Mouse (Mus musculus): ENCODE results near the gene Mctp1. TPM values are rescaled to one million over a fixed set of nuclear protein-coding genes. Genes with fewer than 3 reads are reported as not detected.

The Mctp1 gene
- polyA plus RNA-seq, 1 experiment = not detected

DNA sequence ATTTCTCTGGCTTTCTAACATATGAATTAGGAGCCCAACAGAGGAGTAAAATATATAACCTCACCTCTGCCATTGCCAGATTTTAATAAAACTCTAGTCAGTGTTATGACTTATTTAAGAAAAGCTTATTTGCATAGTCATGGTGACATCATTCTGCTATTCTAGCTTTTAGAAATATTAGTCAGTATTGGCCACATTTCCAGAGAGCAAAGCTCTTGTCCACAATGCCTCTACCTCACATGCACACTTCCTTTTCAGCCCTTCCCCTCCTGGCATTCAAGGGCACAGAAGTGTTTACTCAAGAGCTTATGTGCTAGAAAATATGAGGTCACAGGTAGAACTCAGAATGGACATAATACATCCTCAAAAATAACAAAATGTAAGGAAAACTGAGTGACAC lies 206.9 kb downstream of the Mctp1 start:
- H3K36me3 ChIP-seq (ENCODE audit: control insufficient read depth, insufficient read depth, low read length, poor library complexity, severe bottlenecking) = no peaks in the 10 kb centered on the region
- TF ChIP-seq POLR2A (IDR thresholded peaks at IDR 0.05; ENCODE audit: insufficient read depth, low read length) (no peak), CTCF (IDR thresholded peaks at IDR 0.05; ENCODE audit: low read depth, low read length) (no peak), EP300 (IDR thresholded peaks at IDR 0.05; ENCODE audit: insufficient read depth, low read depth, low read length) (no peak)
- H3K9me3 ChIP-seq (replicated peaks; ENCODE audit: control insufficient read depth, insufficient read depth, low read length, poor library complexity, severe bottlenecking) = no peaks in the 10 kb centered on the region
- H3K27me3 ChIP-seq (ENCODE audit: control insufficient read depth, insufficient read depth, low read length, poor library complexity, severe bottlenecking) = no peaks in the 10 kb centered on the region
- no peak overlapping the region for H3K27ac ChIP-seq (ENCODE audit: insufficient read depth, low read length)
- no peak overlapping the region for H3K9ac ChIP-seq (ENCODE audit: low read depth, poor library complexity, severe bottlenecking)
- H3K4me3 ChIP-seq (ENCODE audit: low read depth, low read length) = no peak overlapping the region
- no peaks in the 10 kb centered on the region for H3K4me1 ChIP-seq (ENCODE audit: control insufficient read depth, insufficient read depth, low read length)

GRCm38 (mm10) chr13:76591692-76592091 lies 207.4 kb downstream of the Mctp1 start:
- no peak overlapping the region for H3K27ac ChIP-seq (ENCODE audit: insufficient read depth, low read length)
- no peaks in the 10 kb centered on the region for H3K36me3 ChIP-seq (ENCODE audit: control insufficient read depth, insufficient read depth, low read length, poor library complexity, severe bottlenecking)
- no peaks in the 10 kb centered on the region for H3K27me3 ChIP-seq (ENCODE audit: control insufficient read depth, insufficient read depth, low read length, poor library complexity, severe bottlenecking)
- TF ChIP-seq EP300 (IDR thresholded peaks at IDR 0.05; ENCODE audit: insufficient read depth, low read depth, low read length) = no peak
- H3K9ac ChIP-seq (ENCODE audit: low read depth, poor library complexity, severe bottlenecking) = no peak overlapping the region
- H3K9me3 ChIP-seq (replicated peaks; ENCODE audit: control insufficient read depth, insufficient read depth, low read length, poor library complexity, severe bottlenecking) = no peaks in the 10 kb centered on the region
- H3K4me1 ChIP-seq (ENCODE audit: control insufficient read depth, insufficient read depth, low read length) = no peaks in the 10 kb centered on the region
- no peak overlapping the region for H3K4me3 ChIP-seq (ENCODE audit: low read depth, low read length)

DNA sequence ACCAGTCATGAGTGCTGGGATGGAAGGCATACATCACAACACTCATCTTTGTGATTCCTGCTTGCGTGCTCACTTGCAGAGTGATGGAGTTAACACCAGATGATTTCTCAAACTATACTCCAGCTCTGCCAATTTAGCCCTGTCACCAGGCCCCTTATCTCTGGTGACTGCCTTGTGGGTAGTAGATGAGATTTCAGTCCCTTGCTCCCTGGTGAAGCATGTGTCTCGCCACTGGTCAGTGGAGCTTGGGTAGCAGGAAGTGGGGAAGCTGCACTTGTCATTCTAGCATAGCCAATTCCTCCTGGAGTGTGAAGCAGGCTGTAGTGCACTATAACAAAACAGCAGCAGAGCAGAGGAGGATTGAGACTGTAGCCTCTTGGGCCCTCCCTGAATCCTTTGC lies 208.6 kb downstream of the Mctp1 start:
- no peak overlapping the region for H3K27ac ChIP-seq (ENCODE audit: insufficient read depth, low read length)
- no peak overlapping the region for H3K9ac ChIP-seq (ENCODE audit: low read depth, poor library complexity, severe bottlenecking)
- no peaks in the 10 kb centered on the region for H3K36me3 ChIP-seq (ENCODE audit: control insufficient read depth, insufficient read depth, low read length, poor library complexity, severe bottlenecking)
- TF ChIP-seq CTCF (IDR thresholded peaks at IDR 0.05; ENCODE audit: low read depth, low read length) (no peak), EP300 (IDR thresholded peaks at IDR 0.05; ENCODE audit: insufficient read depth, low read depth, low read length) (no peak), POLR2A (IDR thresholded peaks at IDR 0.05; ENCODE audit: insufficient read depth, low read length) (no peak)
- H3K4me3 ChIP-seq (ENCODE audit: low read depth, low read length) = no peak overlapping the region
- no peaks in the 10 kb centered on the region for H3K9me3 ChIP-seq (replicated peaks; ENCODE audit: control insufficient read depth, insufficient read depth, low read length, poor library complexity, severe bottlenecking)
- no peaks in the 10 kb centered on the region for H3K4me1 ChIP-seq (ENCODE audit: control insufficient read depth, insufficient read depth, low read length)
- no peaks in the 10 kb centered on the region for H3K27me3 ChIP-seq (ENCODE audit: control insufficient read depth, insufficient read depth, low read length, poor library complexity, severe bottlenecking)

GRCm38 (mm10) chr13:76597005-76597404 lies 212.7 kb downstream of the Mctp1 start:
- Histone ChIP-seq H3K36me3 (ENCODE audit: control insufficient read depth, insufficient read depth, low read length, poor library complexity, severe bottlenecking) (no peaks in the 10 kb centered on the region), H3K27me3 (ENCODE audit: control insufficient read depth, insufficient read depth, low read length, poor library complexity, severe bottlenecking) (no peaks in the 10 kb centered on the region), H3K9ac (ENCODE audit: low read depth, poor library complexity, severe bottlenecking) (no peak overlapping the region), H3K27ac (ENCODE audit: insufficient read depth, low read length) (no peak overlapping the region), H3K9me3 (replicated peaks; ENCODE audit: control insufficient read depth, insufficient read depth, low read length, poor library complexity, severe bottlenecking) (no peaks in the 10 kb centered on the region), H3K4me1 (ENCODE audit: control insufficient read depth, insufficient read depth, low read length) (no peaks in the 10 kb centered on the region), H3K4me3 (ENCODE audit: low read depth, low read length) (no peak overlapping the region)
- TF ChIP-seq POLR2A (IDR thresholded peaks at IDR 0.05; ENCODE audit: insufficient read depth, low read length) (no peak), EP300 (IDR thresholded peaks at IDR 0.05; ENCODE audit: insufficient read depth, low read depth, low read length) (no peak), CTCF (IDR thresholded peaks at IDR 0.05; ENCODE audit: low read depth, low read length) (no peak)

DNA sequence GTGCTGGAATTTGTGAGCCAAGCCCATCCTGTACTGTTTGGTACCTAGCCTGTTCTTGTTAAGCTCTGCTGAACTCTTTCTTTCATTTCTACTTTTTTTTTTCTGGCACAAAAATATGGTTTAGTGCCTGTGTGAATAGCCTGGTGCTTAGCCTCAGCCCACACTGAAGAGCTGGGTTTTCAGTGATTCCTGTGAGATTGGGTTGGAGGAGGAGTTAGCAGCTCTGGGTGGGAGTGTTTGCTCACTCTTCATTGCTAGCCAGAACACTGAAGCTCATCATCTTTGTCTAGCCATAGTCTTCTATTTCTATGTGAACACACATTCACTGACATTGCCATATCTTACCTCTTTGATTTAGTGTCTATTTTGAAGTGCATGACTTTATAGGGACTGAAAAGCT lies 225.1 kb downstream of the Mctp1 start:
- no peaks in the 10 kb centered on the region for H3K9me3 ChIP-seq (replicated peaks; ENCODE audit: control insufficient read depth, insufficient read depth, low read length, poor library complexity, severe bottlenecking)
- H3K27me3 ChIP-seq (ENCODE audit: control insufficient read depth, insufficient read depth, low read length, poor library complexity, severe bottlenecking) = no peaks in the 10 kb centered on the region
- H3K36me3 ChIP-seq (ENCODE audit: control insufficient read depth, insufficient read depth, low read length, poor library complexity, severe bottlenecking) = no peaks in the 10 kb centered on the region
- TF ChIP-seq CTCF (IDR thresholded peaks at IDR 0.05; ENCODE audit: low read depth, low read length) (no peak), POLR2A (IDR thresholded peaks at IDR 0.05; ENCODE audit: insufficient read depth, low read length) (no peak), EP300 (IDR thresholded peaks at IDR 0.05; ENCODE audit: insufficient read depth, low read depth, low read length) (no peak)
- H3K27ac ChIP-seq (ENCODE audit: insufficient read depth, low read length) = no peak overlapping the region
- no peaks in the 10 kb centered on the region for H3K4me1 ChIP-seq (ENCODE audit: control insufficient read depth, insufficient read depth, low read length)
- H3K4me3 ChIP-seq (ENCODE audit: low read depth, low read length) = no peak overlapping the region
- no peak overlapping the region for H3K9ac ChIP-seq (ENCODE audit: low read depth, poor library complexity, severe bottlenecking)

DNA sequence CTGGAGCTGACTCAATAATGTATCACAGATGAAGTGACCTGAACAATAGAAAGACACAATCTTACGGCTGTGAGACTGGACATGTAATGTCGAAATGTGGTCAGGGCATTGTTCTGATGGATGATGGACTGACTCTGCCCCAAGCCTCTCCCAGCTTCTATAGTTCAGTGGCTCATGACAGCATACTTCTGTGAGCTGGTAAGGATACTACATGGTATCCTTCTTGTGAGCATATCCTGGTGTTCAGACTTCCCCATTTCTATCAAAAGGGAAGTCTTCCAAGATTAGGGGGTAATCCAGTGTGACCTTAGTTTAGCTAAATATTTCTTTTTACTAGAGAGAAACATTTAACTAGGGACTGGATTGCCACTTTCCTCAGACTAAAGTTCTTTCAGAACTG lies 227.2 kb downstream of the Mctp1 start:
- Histone ChIP-seq H3K9ac (ENCODE audit: low read depth, poor library complexity, severe bottlenecking) (no peak overlapping the region), H3K4me3 (ENCODE audit: low read depth, low read length) (no peak overlapping the region)
- TF ChIP-seq POLR2A (IDR thresholded peaks at IDR 0.05; ENCODE audit: insufficient read depth, low read length) = no peak
- no peak for TF ChIP-seq CTCF (IDR thresholded peaks at IDR 0.05; ENCODE audit: low read depth, low read length)
- TF ChIP-seq EP300 (IDR thresholded peaks at IDR 0.05; ENCODE audit: insufficient read depth, low read depth, low read length) = no peak

More for the DNA sequence above, 227.2 kb downstream of the Mctp1 start:
- no peaks in the 10 kb centered on the region for H3K27me3 ChIP-seq (ENCODE audit: control insufficient read depth, insufficient read depth, low read length, poor library complexity, severe bottlenecking)
- H3K36me3 ChIP-seq (ENCODE audit: control insufficient read depth, insufficient read depth, low read length, poor library complexity, severe bottlenecking) = no peaks in the 10 kb centered on the region
- H3K4me1 ChIP-seq (ENCODE audit: control insufficient read depth, insufficient read depth, low read length) = no peaks in the 10 kb centered on the region
- H3K27ac ChIP-seq (ENCODE audit: insufficient read depth, low read length) = no peak overlapping the region
- no peaks in the 10 kb centered on the region for H3K9me3 ChIP-seq (replicated peaks; ENCODE audit: control insufficient read depth, insufficient read depth, low read length, poor library complexity, severe bottlenecking)
